Mouse (Mus musculus) cortical plate, adult 2 months (tissue): ENCODE measurements around the gene Slc16a3.

Experiments used
- CTCF ChIP-seq: fragments of 200-500 bp; IDR thresholded peaks from 2 replicates; pipeline ENCODE4 v1.5.1; 2011; ENCODE audit warnings: mild to moderate bottlenecking, control low read depth, low read length; ENCODE audit not compliant: insufficient read depth; ENCODE audit errors: extremely low read depth
- POLR2A ChIP-seq: fragments of 200-500 bp; IDR thresholded peaks from 2 replicates; pipeline ENCODE4 v1.6.1; 2011; ENCODE audit warnings: mild to moderate bottlenecking, low read length, control low read depth; ENCODE audit not compliant: insufficient read depth; ENCODE audit errors: extremely low read depth

DNA sequence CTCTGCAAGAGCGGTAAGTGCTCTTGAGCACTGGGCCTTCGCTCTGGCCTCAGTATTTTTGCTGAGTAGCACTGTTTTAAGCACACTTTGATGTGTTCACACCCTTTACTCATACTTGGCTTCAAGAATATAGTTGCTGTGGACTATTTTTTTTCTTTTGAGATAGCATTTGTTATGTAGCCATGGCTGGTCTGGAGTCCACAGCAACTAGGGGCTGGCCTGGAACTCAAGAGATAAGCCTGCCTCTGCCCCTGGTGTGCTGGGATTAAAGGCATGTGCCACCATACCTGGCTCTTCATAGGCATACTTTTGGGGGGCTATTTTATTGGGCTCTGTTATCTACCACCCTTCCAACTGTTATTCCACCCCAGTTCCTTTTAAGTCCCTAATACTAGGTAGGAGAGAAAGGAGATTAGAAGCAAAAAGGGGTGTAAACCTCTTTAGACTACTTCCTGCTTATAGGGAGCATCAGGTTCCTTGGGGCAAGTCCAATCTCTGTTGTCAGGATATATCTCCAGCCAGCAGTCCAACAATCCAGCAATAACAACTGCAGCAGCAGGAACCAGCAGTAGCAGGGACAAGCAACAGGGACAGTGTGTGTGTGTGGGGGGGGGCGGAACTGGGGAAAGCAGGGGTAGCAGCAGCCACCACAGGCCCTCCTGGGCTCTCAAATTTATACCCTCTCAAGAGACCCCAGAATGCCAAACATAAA lies 61.9 kb downstream of the Slc16a3 start:
- TF ChIP-seq CTCF (no peak), POLR2A (no peak)
